Mouse (Mus musculus) olfactory bulb, adult 2 months (tissue): ENCODE results near the gene Skap1.

ENCODE experiments used
- CTCF ChIP-seq: fragments of 200-500 bp; IDR thresholded peaks from 2 replicates; pipeline ENCODE4 v1.5.1; 2012; ENCODE audit warnings: low read depth, mild to moderate bottlenecking, low read length, moderate library complexity; ENCODE audit not compliant: insufficient read depth
- POLR2A ChIP-seq: fragments of 200-500 bp; IDR thresholded peaks from 2 replicates; pipeline ENCODE4 v1.6.1; 2012; ENCODE audit warnings: mild to moderate bottlenecking, low read depth, low read length, moderate library complexity; ENCODE audit not compliant: insufficient read depth

GRCm38 (mm10) chr11:96776068-96776467 is 311.7 kb downstream of the Skap1 start:
- TF ChIP-seq CTCF (no peak), POLR2A (no peak)
